Mouse (Mus musculus): ENCODE measurements around the gene Gm5862. TPM values are rescaled to one million over a fixed set of nuclear protein-coding genes. Genes with fewer than 3 reads are reported as not detected.

Gm5862 gene
- not detected for polyA plus RNA-seq (2017; shearing (Covaris generic))

GRCm38 (mm10) chr5:26022816-26023215 lies at the start of gene Gm5862:
Gene Gm5862 (minus strand): TSS chr5:26022916.

GRCm38 (mm10) chr5:26058481-26058880 lies 35.8 kb upstream of the Gm5862 start, which contains the start of gene Gm7347:
Gene Gm7347 (minus strand): TSS chr5:26058581.

GRCm38 (mm10) chr5:26039458-26039857 lies 16.7 kb upstream of the Gm5862 start, which contains the start of gene Speer4a:
Gene Speer4a (minus strand): TSS chr5:26039558.

GRCm38 (mm10) chr5:26004698-26005097 lies 18.0 kb downstream of the Gm5862 start, which contains the start of gene Gm1979:
Gene Gm1979 (minus strand): TSS chr5:26004798.

GRCm38 (mm10) chr5:25988550-25988949 lies 34.2 kb downstream of the Gm5862 start, which contains the start of gene Gm21698:
Gene Gm21698 (minus strand): TSS chr5:25988650.

GRCm38 (mm10) chr5:25972563-25972962 lies 50.2 kb downstream of the Gm5862 start, which contains the start of gene Gm21680:
Gene Gm21680 (minus strand): TSS chr5:25972663.

Other genes with a start within 250 kb of the Gm5862 start
- not detected for gene Gm21663, start 80.5 kb downstream of the Gm5862 start, polyA plus RNA-seq (2017; shearing (Covaris generic))
- not detected for gene Gm21671, start 68.5 kb downstream of the Gm5862 start, polyA plus RNA-seq (2017; shearing (Covaris generic))
- gene Gm21680, start 50.3 kb downstream of the Gm5862 start, polyA plus RNA-seq (2017; shearing (Covaris generic)): not detected
- gene Gm21698, start 34.3 kb downstream of the Gm5862 start, polyA plus RNA-seq (2017; shearing (Covaris generic)): not detected
- gene Gm1979, start 18.1 kb downstream of the Gm5862 start, polyA plus RNA-seq (2017; shearing (Covaris generic)): not detected
- gene Speer4a, start 16.6 kb upstream of the Gm5862 start, polyA plus RNA-seq (2017; shearing (Covaris generic)): 0.24 TPM
- not detected for gene Gm7347, start 35.7 kb upstream of the Gm5862 start, polyA plus RNA-seq (2017; shearing (Covaris generic))
- gene Gm10471, start 66.4 kb upstream of the Gm5862 start, polyA plus RNA-seq (2017; shearing (Covaris generic)): not detected
- gene 5031410I06Rik, start 82.4 kb upstream of the Gm5862 start, polyA plus RNA-seq (2017; shearing (Covaris generic)): not detected
- gene Gm10220, start 98.5 kb upstream of the Gm5862 start, polyA plus RNA-seq (2017; shearing (Covaris generic)): not detected
- not detected for gene Gm7361, start 234.8 kb upstream of the Gm5862 start, polyA plus RNA-seq (2017; shearing (Covaris generic))